Mouse (Mus musculus) small intestine, adult 2 months (tissue): ENCODE measurements around the gene Scaf8. TPM values are rescaled to one million over a fixed set of nuclear protein-coding genes. Genes with fewer than 3 reads are reported as not detected.

Source experiments
- H3K27ac ChIP-seq: fragments of 200-500 bp; 2 replicates; pipeline ENCODE4 v1.5.1; 2012; ENCODE audit warnings: low read depth, low read length, control low read depth, inconsistent platforms; ENCODE audit not compliant: insufficient read depth
- H3K27me3 ChIP-seq: fragments of 200-500 bp; 2 replicates; pipeline ENCODE4 v1.6.1; 2012; ENCODE audit warnings: mild to moderate bottlenecking, moderate library complexity, low read length, inconsistent platforms; ENCODE audit not compliant: control insufficient read depth, insufficient read depth
- H3K36me3 ChIP-seq: fragments of 200-500 bp; 2 replicates; pipeline ENCODE4 v1.6.1; 2012; ENCODE audit warnings: mild to moderate bottlenecking, low read length, control low read depth, inconsistent platforms; ENCODE audit not compliant: control insufficient read depth, insufficient read depth
- H3K4me1 ChIP-seq: fragments of 200-500 bp; 2 replicates; pipeline ENCODE4 v1.6.1; 2012; ENCODE audit warnings: low read length, inconsistent platforms, mixed read lengths; ENCODE audit not compliant: control insufficient read depth, insufficient read depth, insufficient read length
- H3K4me3 ChIP-seq: fragments of 200-500 bp; 2 replicates; pipeline ENCODE4 v1.5.1; 2012; ENCODE audit warnings: low read depth, mild to moderate bottlenecking, control low read depth, inconsistent platforms, low read length, moderate library complexity
- CTCF ChIP-seq: fragments of 200-500 bp; IDR thresholded peaks from 2 replicates; pipeline ENCODE4 v1.5.1; 2012; ENCODE audit warnings: low read depth, mild to moderate bottlenecking, control low read depth, inconsistent platforms, low read length, moderate library complexity, mixed read lengths; ENCODE audit not compliant: insufficient replicate concordance, insufficient read length; ENCODE audit errors: extremely low read depth
- POLR2A ChIP-seq: fragments of 200-500 bp; IDR thresholded peaks from 2 replicates; pipeline ENCODE4 v1.6.1; 2012; ENCODE audit warnings: low read depth, mild to moderate bottlenecking, control low read depth, inconsistent platforms, low read length, moderate library complexity
- WGBS: fragments of 180-500 bp; shearing (Covaris S2); methylation state at CpG from one replicate; pipeline ENCODE4 v1.1.7; 2018; 5-methylcytosine and 5-hydroxymethylcytosine counted together
- polyA plus RNA-seq: library from polyadenylated mRNA; depleted of rRNA; stranded (reverse); fragments of >200 nt; gene quantifications from 2 replicates; pipeline ENCODE4 v1.2.3, GENCODE M21; 2012

Scaf8 gene
- polyA plus RNA-seq, 1 experiment, result 12.6 TPM

- no peaks in the 10 kb centered on the region for H3K27me3 ChIP-seq
- no peak for TF ChIP-seq CTCF
- no peak for TF ChIP-seq POLR2A
- WGBS, result 84% methylated on average over 7 of the region's 7 CpGs
- no peaks in the 10 kb centered on the region for H3K4me1 ChIP-seq
- H3K36me3 ChIP-seq, result peaks cover 18% of the 10 kb centered on the region
- no peak overlapping the region for H3K4me3 ChIP-seq
- H3K27ac ChIP-seq, result no peak overlapping the region
These were observed 90.1 kb downstream of the Scaf8 start for GRCm38 (mm10) chr17:3204826-3205405.

GRCm38 (mm10) chr17:3206527-3207398 lies 92.0 kb downstream of the Scaf8 start:
- WGBS, result 34% methylated on average over 2 of the region's 2 CpGs
- H3K36me3 ChIP-seq, result peaks cover 14% of the 10 kb centered on the region
- H3K27ac ChIP-seq, result 0 out of 2 replicates have a peak overlapping the region, but pooled peaks have one; percentile 2

GRCm38 (mm10) chr17:3207529-3208240 lies 92.9 kb downstream of the Scaf8 start:
- no peak overlapping the region for H3K4me3 ChIP-seq
- H3K27me3 ChIP-seq, result no peaks in the 10 kb centered on the region
- TF ChIP-seq POLR2A (no peak), CTCF (no peak)
- no peak overlapping the region for H3K27ac ChIP-seq
- H3K36me3 ChIP-seq, result peaks cover 18% of the 10 kb centered on the region
- no peaks in the 10 kb centered on the region for H3K4me1 ChIP-seq
- 87% methylated on average over 6 of the region's 6 CpGs for WGBS

More at GRCm38 (mm10) chr17:3206527-3207398, 92.0 kb downstream of the Scaf8 start:
- TF ChIP-seq CTCF (no peak), POLR2A (no peak)
- H3K27me3 ChIP-seq, result no peaks in the 10 kb centered on the region
- no peaks in the 10 kb centered on the region for H3K4me1 ChIP-seq
- H3K4me3 ChIP-seq, result no peak overlapping the region

GRCm38 (mm10) chr17:3208471-3208870 lies 93.7 kb downstream of the Scaf8 start:
- Histone ChIP-seq H3K27me3 (no peaks in the 10 kb centered on the region), H3K27ac (no peak overlapping the region), H3K36me3 (peaks cover 24% of the 10 kb centered on the region), H3K4me3 (no peak overlapping the region), H3K4me1 (no peaks in the 10 kb centered on the region)
- TF ChIP-seq POLR2A (no peak), CTCF (no peak)
- WGBS, result 76% methylated on average over 1 of the region's 1 CpGs

- H3K27me3 ChIP-seq, result no peaks in the 10 kb centered on the region
- TF ChIP-seq CTCF, result no peak
- no peak for TF ChIP-seq POLR2A
- H3K27ac ChIP-seq, result no peak overlapping the region
- no peak overlapping the region for H3K4me3 ChIP-seq
- H3K4me1 ChIP-seq, result no peaks in the 10 kb centered on the region
- peaks cover 20% of the 10 kb centered on the region for H3K36me3 ChIP-seq
- WGBS, result 24% methylated on average over 4 of the region's 4 CpGs
These were observed 94.8 kb downstream of the Scaf8 start for GRCm38 (mm10) chr17:3209581-3209980.

GRCm38 (mm10) chr17:3210134-3210533 lies 95.4 kb downstream of the Scaf8 start:
- WGBS, result 34% methylated on average over 5 of the region's 5 CpGs
- TF ChIP-seq POLR2A, result no peak
- TF ChIP-seq CTCF, result no peak
- Histone ChIP-seq H3K4me3 (no peak overlapping the region), H3K27me3 (no peaks in the 10 kb centered on the region), H3K4me1 (no peaks in the 10 kb centered on the region), H3K36me3 (peaks cover 15% of the 10 kb centered on the region), H3K27ac (no peak overlapping the region)

- 88% methylated on average over 4 of the region's 4 CpGs for WGBS
These were observed 97.3 kb downstream of the Scaf8 start for GRCm38 (mm10) chr17:3212105-3212504.

More at GRCm38 (mm10) chr17:3212105-3212504, 97.3 kb downstream of the Scaf8 start:
- Histone ChIP-seq H3K27ac (no peak overlapping the region), H3K36me3 (peaks cover 20% of the 10 kb centered on the region), H3K4me3 (no peak overlapping the region), H3K27me3 (no peaks in the 10 kb centered on the region), H3K4me1 (no peaks in the 10 kb centered on the region)
- TF ChIP-seq CTCF, result no peak
- no peak for TF ChIP-seq POLR2A
